Mouse (Mus musculus) naive thymus-derived CD4-positive, alpha-beta T cell, adult 5 months (primary cell): ENCODE measurements around the gene Mau2. TPM values are rescaled to one million over a fixed set of nuclear protein-coding genes. Genes with fewer than 3 reads are reported as not detected.

ENCODE experiments used
- polyA plus RNA-seq: library from polyadenylated mRNA; unstranded; fragments of 100-300 nt; shearing (Covaris generic); gene quantifications from one replicate; pipeline ENCODE4 v1.2.1, GENCODE M21; 2017

Mau2 gene
- polyA plus RNA-seq: 143 TPM

GRCm38 (mm10) chr8:70042583-70043455, at the start of gene Mau2, which contains the start of gene Sugp1:
Mau2 (minus strand) TSS chr8:70042734.
Sugp1 (plus strand) TSS chr8:70042813.

GRCm38 (mm10) chr8:70083285-70083684, 40.8 kb upstream of the Mau2 start, which contains the start of gene Hapln4:
Hapln4 (plus strand) TSS chr8:70083457.

GRCm38 (mm10) chr8:70072441-70073069, 30.0 kb upstream of the Mau2 start, which contains the start of gene Tm6sf2:
Tm6sf2 (plus strand) TSS chr8:70072924.

GRCm38 (mm10) chr8:69995776-69996588, 46.6 kb downstream of the Mau2 start, which contains the start of gene Gatad2a:
Gatad2a (minus strand) TSS chr8:69996384.

Other genes with a start within 250 kb of the Mau2 start
- gene Gmip, start 234.1 kb downstream of the Mau2 start, polyA plus RNA-seq: 168 TPM
- gene Lpar2, start 220.3 kb downstream of the Mau2 start, polyA plus RNA-seq: 0.06 TPM
- gene Pbx4, start 210.2 kb downstream of the Mau2 start, polyA plus RNA-seq: 7.5 TPM
- not detected for gene Cilp2, start 155.0 kb downstream of the Mau2 start, polyA plus RNA-seq
- gene Tssk6, start 140.6 kb downstream of the Mau2 start, polyA plus RNA-seq: 1.3 TPM
- gene Ndufa13, start 140.2 kb downstream of the Mau2 start, polyA plus RNA-seq: 80.1 TPM
- gene Yjefn3, start 140.0 kb downstream of the Mau2 start, polyA plus RNA-seq: 1.7 TPM
- gene Gatad2a, start 46.4 kb downstream of the Mau2 start, polyA plus RNA-seq: 116 TPM
- gene Sugp1, start 79 bp upstream of the Mau2 start, polyA plus RNA-seq: 52.6 TPM
- not detected for gene Tm6sf2, start 30.2 kb upstream of the Mau2 start, polyA plus RNA-seq
- gene Hapln4, start 40.7 kb upstream of the Mau2 start, polyA plus RNA-seq: not detected
- not detected for gene Ncan, start 78.1 kb upstream of the Mau2 start, polyA plus RNA-seq
- 48.4 TPM for gene Nr2c2ap, start 88.6 kb upstream of the Mau2 start, polyA plus RNA-seq
- gene Rfxank, start 96.4 kb upstream of the Mau2 start, polyA plus RNA-seq: 21.7 TPM
- gene Borcs8, start 96.8 kb upstream of the Mau2 start, polyA plus RNA-seq: 36.2 TPM
- gene Mef2b, start 97.0 kb upstream of the Mau2 start, polyA plus RNA-seq: 0.97 TPM
- 45.8 TPM for gene Tmem161a, start 129.6 kb upstream of the Mau2 start, polyA plus RNA-seq
- 7.9 TPM for gene Slc25a42, start 169.6 kb upstream of the Mau2 start, polyA plus RNA-seq
- 36.8 TPM for gene Sugp2, start 191.5 kb upstream of the Mau2 start, polyA plus RNA-seq
- gene Armc6, start 191.7 kb upstream of the Mau2 start, polyA plus RNA-seq: 11.5 TPM
- 2.6 TPM for gene Homer3, start 240.1 kb upstream of the Mau2 start, polyA plus RNA-seq